Mouse (Mus musculus) cortical plate, adult 2 months (tissue): ENCODE data around the gene Wwc1.

Source experiments
- CTCF ChIP-seq: fragments of 200-500 bp; IDR thresholded peaks from 2 replicates; pipeline ENCODE4 v1.5.1; 2011; ENCODE audit warnings: mild to moderate bottlenecking, control low read depth, low read length; ENCODE audit not compliant: insufficient read depth; ENCODE audit errors: extremely low read depth
- POLR2A ChIP-seq: fragments of 200-500 bp; IDR thresholded peaks from 2 replicates; pipeline ENCODE4 v1.6.1; 2011; ENCODE audit warnings: mild to moderate bottlenecking, low read length, control low read depth; ENCODE audit not compliant: insufficient read depth; ENCODE audit errors: extremely low read depth

GRCm38 (mm10) chr11:35962431-35962830 lies 17.9 kb downstream of the Wwc1 start:
- TF ChIP-seq CTCF (no peak), POLR2A (no peak)
